Mouse (Mus musculus): ENCODE data around the gene Tap1.

GRCm38 (mm10) chr17:34165033-34165730 is 22.2 kb upstream of the Tap1 start:
- no peak for TF ChIP-seq CTCF (IDR thresholded peaks at IDR 0.05; ENCODE audit: low read depth, low read length)
- no peak for TF ChIP-seq GATA1 (IDR thresholded peaks at IDR 0.05; ENCODE audit: borderline replicate concordance, low read length)
- no peak for TF ChIP-seq TAL1 (conservative IDR thresholded peaks at IDR 0.05; ENCODE audit: low read depth, low read length)
- TF ChIP-seq POLR2AphosphoS5 (IDR thresholded peaks at IDR 0.05; ENCODE audit: insufficient replicate concordance, low read depth, low read length): no peak
